Mouse (Mus musculus) hindbrain, embryonic 14.5 days (tissue): ENCODE data around the gene Il17d. TPM values are rescaled to one million over a fixed set of nuclear protein-coding genes. Genes with fewer than 3 reads are reported as not detected.
A peak's percentile ranks its signal among the peaks of the same experiment; 100 is the strongest.

Experiments
- ATAC-seq: fragments of 200-750 bp; cut with Nextera tagmentation; 2 replicates; pipeline ENCODE4 v1.8.0; 2017; ENCODE audit warnings: moderate number of reproducible peaks, mild to moderate bottlenecking, moderate TSS enrichment, moderate library complexity; ENCODE audit not compliant: low FRiP score
- DNase-seq: peaks from one replicate; pipeline ENCODE4 v3.0.0-alpha.2; 2015; ENCODE audit warnings: low spot score
- H3K27ac ChIP-seq: fragments of 300-500 bp; sonication (generic); 2 replicates; pipeline ENCODE4 v1.5.1; 2014; ENCODE audit warnings: mild to moderate bottlenecking, moderate library complexity
- H3K27me3 ChIP-seq: fragments of 300-500 bp; sonication (generic); 2 replicates; pipeline ENCODE4 v1.6.1; 2014; ENCODE audit warnings: mild to moderate bottlenecking, low read length, mixed read lengths; ENCODE audit not compliant: control insufficient read depth, insufficient read depth
- H3K36me3 ChIP-seq: fragments of 300-500 bp; sonication (generic); replicated peaks from 2 replicates; pipeline ENCODE4 v1.6.1; 2014; ENCODE audit not compliant: control insufficient read depth, insufficient read depth
- H3K4me1 ChIP-seq: fragments of 300-500 bp; sonication (generic); replicated peaks from 2 replicates; pipeline ENCODE4 v1.6.1; 2014; ENCODE audit warnings: antibody characterized with exemption, low read length, mixed read lengths; ENCODE audit not compliant: control insufficient read depth, insufficient read depth
- H3K4me2 ChIP-seq: fragments of 300-500 bp; sonication (generic); replicated peaks from 2 replicates; pipeline ENCODE4 v1.6.1; 2014; ENCODE audit warnings: mild to moderate bottlenecking, moderate library complexity
- H3K4me3 ChIP-seq: fragments of 300-500 bp; sonication (generic); replicated peaks from 2 replicates; pipeline ENCODE4 v1.5.1; 2014; ENCODE audit warnings: mild to moderate bottlenecking, low read length
- H3K9ac ChIP-seq: fragments of 300-500 bp; sonication (generic); 2 replicates; pipeline ENCODE4 v1.6.1; 2014
- H3K9me3 ChIP-seq: fragments of 300-500 bp; sonication (generic); 2 replicates; pipeline ENCODE4 v1.6.1; 2016; ENCODE audit warnings: low read length; ENCODE audit not compliant: control insufficient read depth
- WGBS: fragments of 180-500 bp; shearing (Covaris S2); extraction: QIAGEN DNeasy Blood & Tissue Kit; methylation state at CpG from one replicate; pipeline ENCODE4 v1.1.7; 2014; 5-methylcytosine and 5-hydroxymethylcytosine counted together
- polyA plus RNA-seq: library from polyadenylated mRNA; unstranded; fragments of >200 nt; fragmentation: Nextera tagmentation; extraction: Ambion mirVana; gene quantifications from 2 replicates; pipeline ENCODE4 v1.2.1, GENCODE M21; 2014

The Il17d gene
- polyA plus RNA-seq, 1 experiment from 2014 or later = 4.8 TPM

- H3K4me3 ChIP-seq = no peak overlapping the region
- ATAC-seq (no peak), DNase-seq (no peak)
- no peak overlapping the region for H3K4me2 ChIP-seq
- H3K9me3 ChIP-seq = no peaks in the 10 kb centered on the region
- no peak overlapping the region for H3K9ac ChIP-seq
- no peaks in the 10 kb centered on the region for H3K4me1 ChIP-seq
- WGBS = 88% methylated on average over 1 of the region's 1 CpGs
- H3K36me3 ChIP-seq = 0 out of 2 replicates have a peak, but pooled peaks cover 5% of the 10 kb centered on the region
- H3K27ac ChIP-seq = no peak overlapping the region
- H3K27me3 ChIP-seq = no peaks in the 10 kb centered on the region
These were observed 32.3 kb downstream of the Il17d start for GRCm38 (mm10) chr14:57556922-57557321.

GRCm38 (mm10) chr14:57565626-57566025 is 41.0 kb downstream of the Il17d start:
- Histone ChIP-seq H3K36me3 (no peaks in the 10 kb centered on the region), H3K9ac (no peak overlapping the region), H3K4me3 (no peak overlapping the region), H3K27me3 (no peaks in the 10 kb centered on the region), H3K9me3 (no peaks in the 10 kb centered on the region), H3K4me1 (peaks cover 2% of the 10 kb centered on the region; the same call in 1 of the 2 replicates), H3K27ac (no peak overlapping the region), H3K4me2 (no peak overlapping the region)
- DNase-seq (no peak), ATAC-seq (no peak)
- WGBS = 90% methylated on average over 6 of the region's 6 CpGs

GRCm38 (mm10) chr14:57571155-57572133 is 46.9 kb downstream of the Il17d start, which contains the start of gene Eef1akmt1:
Gene Eef1akmt1 (minus strand): TSS chr14:57571612.
- peak; percentile 100 for ATAC-seq
- WGBS = 10% methylated on average over 35 of the region's 35 CpGs
- H3K4me2 ChIP-seq = peak within 1 kb of the TSS; percentile 80
- H3K9ac ChIP-seq = peak within 1 kb of the TSS; percentile 59
- H3K4me1 ChIP-seq = peaks cover 9% of the 10 kb centered on the region
- H3K36me3 ChIP-seq = no peaks in the 10 kb centered on the region
- 0 out of 2 replicates have a peak, but pooled peaks cover 6% of the 10 kb centered on the region for H3K9me3 ChIP-seq
- peak; percentile 95 for DNase-seq
- H3K4me3 ChIP-seq = peak within 1 kb of the TSS; percentile 48
- H3K27me3 ChIP-seq = no peaks in the 10 kb centered on the region
- peak within 1 kb of the TSS; percentile 75 for H3K27ac ChIP-seq

- Histone ChIP-seq H3K4me2 (no peak overlapping the region), H3K27ac (no peak overlapping the region), H3K36me3 (peaks cover 3% of the 10 kb centered on the region; the same call in 1 of the 2 replicates), H3K9ac (no peak overlapping the region), H3K4me3 (no peak overlapping the region), H3K27me3 (no peaks in the 10 kb centered on the region), H3K4me1 (peaks cover 9% of the 10 kb centered on the region), H3K9me3 (0 out of 2 replicates have a peak, but pooled peaks cover 6% of the 10 kb centered on the region)
- 90% methylated on average over 6 of the region's 6 CpGs for WGBS
- DNase-seq (no peak), ATAC-seq (no peak)
These were observed 50.4 kb downstream of the Il17d start for GRCm38 (mm10) chr14:57574792-57575587.

- 96% methylated on average over 2 of the region's 2 CpGs for WGBS
- Histone ChIP-seq H3K9ac (no peak overlapping the region), H3K27me3 (no peaks in the 10 kb centered on the region), H3K4me2 (no peak overlapping the region), H3K4me1 (peaks cover 3% of the 10 kb centered on the region), H3K36me3 (peaks cover 8% of the 10 kb centered on the region), H3K9me3 (0 out of 2 replicates have a peak, but pooled peaks cover 6% of the 10 kb centered on the region), H3K27ac (no peak overlapping the region), H3K4me3 (no peak overlapping the region)
- DNase-seq (no peak), ATAC-seq (no peak)
These were observed 51.9 kb downstream of the Il17d start for GRCm38 (mm10) chr14:57576364-57577060.

- no peak for DNase-seq
These were observed 67.3 kb downstream of the Il17d start for GRCm38 (mm10) chr14:57591830-57592229.

More at GRCm38 (mm10) chr14:57591830-57592229, 67.3 kb downstream of the Il17d start:
- Histone ChIP-seq H3K9ac (no peak overlapping the region), H3K9me3 (no peaks in the 10 kb centered on the region), H3K27ac (no peak overlapping the region), H3K4me3 (no peak overlapping the region), H3K27me3 (no peaks in the 10 kb centered on the region), H3K36me3 (peaks cover 83% of the 10 kb centered on the region), H3K4me1 (no peaks in the 10 kb centered on the region), H3K4me2 (no peak overlapping the region)
- 96% methylated on average over 3 of the region's 3 CpGs for WGBS
- ATAC-seq = no peak

Other genes with a start within 250 kb of the Il17d start
- gene Cryl1, start 126.2 kb upstream of the Il17d start, polyA plus RNA-seq = 10.3 and 13.5 TPM in 2 replicates
- 17.9 and 20.1 TPM in 2 replicates for gene Ift88, start 100.7 kb upstream of the Il17d start, polyA plus RNA-seq
- gene Eef1akmt1, start 46.8 kb downstream of the Il17d start, polyA plus RNA-seq = 103 and 109 TPM in 2 replicates
- 15.5 and 15.9 TPM in 2 replicates for gene Xpo4, start 140.7 kb downstream of the Il17d start, polyA plus RNA-seq
- not detected in 2 replicates for gene Gm49361, start 221.3 kb downstream of the Il17d start, polyA plus RNA-seq
- gene Lats2, start 233.6 kb downstream of the Il17d start, polyA plus RNA-seq = 7.5 and 7.9 TPM in 2 replicates